Mouse (Mus musculus): ENCODE measurements around the gene Nkx2-1.
A peak's percentile ranks its signal among the peaks of the same experiment; 100 is the strongest.
"Not testable (repeated sequence)": the region's sequence is repeated elsewhere in the genome, so short reads cannot be mapped to it uniquely, and the experiment has no call there.

The Nkx2-1 gene

GRCm38 (mm10) chr12:56536884-56537265, at the start of gene Nkx2-1:
TSS of gene Nkx2-1 (minus strand) at chr12:56536908.
- no peak for ATAC-seq (ENCODE audit: low TSS enrichment)

GRCm38 (mm10) chr12:56541068-56541467, 4.4 kb upstream of the Nkx2-1 start:
- ATAC-seq (ENCODE audit: low TSS enrichment), result peak; percentile 92

- no peak for ATAC-seq (ENCODE audit: low TSS enrichment)
These were observed 3.9 kb upstream of the Nkx2-1 start for GRCm38 (mm10) chr12:56540591-56540990.

- ATAC-seq (ENCODE audit: low TSS enrichment), result no peak
These were observed 1.9 kb upstream of the Nkx2-1 start for GRCm38 (mm10) chr12:56538601-56539000.

GRCm38 (mm10) chr12:56537931-56538330, 1.2 kb upstream of the Nkx2-1 start:
- ATAC-seq (ENCODE audit: low TSS enrichment), result no peak

- no peak for ATAC-seq (ENCODE audit: low TSS enrichment)
These were observed 634 bp upstream of the Nkx2-1 start for GRCm38 (mm10) chr12:56537342-56537741.

GRCm38 (mm10) chr12:56536174-56536883, 379 bp downstream of the Nkx2-1 start:
- no peak for ATAC-seq (ENCODE audit: low TSS enrichment)

- ATAC-seq (ENCODE audit: low TSS enrichment), result no peak
These were observed 1.1 kb downstream of the Nkx2-1 start for GRCm38 (mm10) chr12:56535411-56536173.

GRCm38 (mm10) chr12:56534651-56535326, 1.9 kb downstream of the Nkx2-1 start:
- no peak for ATAC-seq (ENCODE audit: low TSS enrichment)

GRCm38 (mm10) chr12:56534311-56534650, 2.4 kb downstream of the Nkx2-1 start:
- no peak for ATAC-seq (ENCODE audit: low TSS enrichment)

GRCm38 (mm10) chr12:56533501-56534310, 3.0 kb downstream of the Nkx2-1 start:
- ATAC-seq (ENCODE audit: low TSS enrichment), result no peak

- no peak for ATAC-seq (ENCODE audit: low TSS enrichment)
These were observed 3.7 kb downstream of the Nkx2-1 start for GRCm38 (mm10) chr12:56532986-56533495.

- no peak for ATAC-seq (ENCODE audit: low TSS enrichment)
These were observed 4.6 kb downstream of the Nkx2-1 start for GRCm38 (mm10) chr12:56532142-56532541.

- ATAC-seq (ENCODE audit: low TSS enrichment), result no peak
These were observed 5.6 kb downstream of the Nkx2-1 start for GRCm38 (mm10) chr12:56531051-56531620.

- ATAC-seq (ENCODE audit: low TSS enrichment), result no peak
These were observed 6.8 kb downstream of the Nkx2-1 start for GRCm38 (mm10) chr12:56529931-56530330.

- ATAC-seq (ENCODE audit: low TSS enrichment), result no peak
These were observed 7.6 kb downstream of the Nkx2-1 start for GRCm38 (mm10) chr12:56528881-56529681.

GRCm38 (mm10) chr12:56528034-56528570, 8.6 kb downstream of the Nkx2-1 start:
- no peak for ATAC-seq (ENCODE audit: low TSS enrichment)

- ATAC-seq (ENCODE audit: low TSS enrichment), result no peak
These were observed 9.6 kb downstream of the Nkx2-1 start for GRCm38 (mm10) chr12:56527071-56527470.

- not testable (repeated sequence) for ATAC-seq (ENCODE audit: low TSS enrichment)
These were observed 11.4 kb downstream of the Nkx2-1 start for GRCm38 (mm10) chr12:56525219-56525797.

- ATAC-seq (ENCODE audit: low TSS enrichment), result no peak
These were observed 12.5 kb downstream of the Nkx2-1 start for GRCm38 (mm10) chr12:56524201-56524600.

Measured in frontal cortex, adult (tissue).